11 mouse cellular contexts compared by ENCODE assay signal in genomic region chr11:87026096-87026875, GRCm38 (mm10). TPM values are rescaled to one million over a fixed set of nuclear protein-coding genes. Genes with fewer than 3 reads are reported as not detected.
DNase-seq lines count a peak whose midpoint lies in the region; ATAC-seq and TF ChIP-seq lines count a peak whose summit lies in the region.
"Had no signal": no experiment of that assay in that cellular context is flagged by ENCODE, and none has a peak within 500 bp of the region (broad histone marks: within the 10 kb centered on the region; RNA-seq: fewer than 3 reads in every experiment).

No protein-coding gene starts in this region.

- TF ChIP-seq CTCF in layer of hippocampus, adult 2 months (conservative IDR thresholded peaks at IDR 0.05): no peak

- H3K4me3 ChIP-seq in layer of hippocampus, adult 2 months: no peak overlapping the region
- H3K4me3 ChIP-seq: forebrain, embryonic 12.5 days; limb, embryonic 13.5 days had no signal

- peak overlapping the region; percentile 63 for H3K27ac ChIP-seq in layer of hippocampus, adult 2 months
- H3K27ac ChIP-seq: forebrain, embryonic 12.5 days; hindbrain, embryonic 14.5 days; limb, embryonic 13.5 days had no signal

- no peak for DNase-seq in layer of hippocampus, adult 2 months (ENCODE audit: low spot score in 2 of 2)
- DNase-seq in layer of hippocampus, adult 18-20 months (ENCODE audit: low spot score in 2 of 2): no peak
- DNase-seq in kidney, postnatal 36 days: peak; percentile 21 to 28
- peak; percentile 39 for DNase-seq in skeletal muscle tissue, adult 2 months (ENCODE audit: low read depth, low spot score)
- DNase-seq in right cerebral cortex, postnatal 4 days: no peak
- no peak for DNase-seq in right cerebral cortex, postnatal 25 days
- DNase-seq: cerebellum, adult 9-10 months had no signal

- peak; percentile 87 for ATAC-seq in granulocyte monocyte progenitor cell, adult 5-6 weeks (replicated peaks; ENCODE audit: poor library complexity, severe bottlenecking)

RNA-seq across cellular contexts. Expression of gene Ypel2, which starts 32.8 kb away (rescaled TPM):
- total RNA-seq in layer of hippocampus, adult 2 months (2021): 10 to 100 TPM; 23.3 to 23.6 TPM
- total RNA-seq in layer of hippocampus, adult 18-20 months (2021): 10 to 100 TPM; 27.7 to 27.9 TPM
- 11.6 and 18.4 TPM in 2 replicates for total RNA-seq in granulocyte monocyte progenitor cell, adult 5-6 weeks (2014; fragmentation: Nextera tagmentation)
- total RNA-seq in granulocyte monocyte progenitor cell, adult 5-6 weeks (2017): 6.7 and 6.9 TPM in 2 replicates

RNA-seq across cellular contexts. Expression of gene Gdpd1, which starts 47.6 kb away (rescaled TPM):
- 10 to 100 TPM; 42.0 to 46.7 TPM for total RNA-seq in layer of hippocampus, adult 2 months (2021)
- total RNA-seq in layer of hippocampus, adult 18-20 months (2021): 10 to 100 TPM; 44.0 to 47.0 TPM
- 0.11 and 1.1 TPM in 2 replicates for total RNA-seq in granulocyte monocyte progenitor cell, adult 5-6 weeks (2014; fragmentation: Nextera tagmentation)
- 0.57 TPM in 1 of 2 replicates, not detected in the other for total RNA-seq in granulocyte monocyte progenitor cell, adult 5-6 weeks (2017)

Comparison
In these comparisons a context has a peak if more than half of its experiments do, and no peak if none do; other contexts are left out.
1. DNase-seq: peak in kidney, postnatal 36 days (2 of 2) and skeletal muscle tissue, adult 2 months (single experiment); none in layer of hippocampus, adult 2 months (0 of 2), layer of hippocampus, adult 18-20 months (0 of 2), right cerebral cortex, postnatal 4 days (single experiment) and right cerebral cortex, postnatal 25 days (single experiment).
2. RNA of gene Gdpd1, which starts 47.6 kb away (total RNA-seq): 44.0 to 47.0 TPM in layer of hippocampus, adult 18-20 months and 42.0 to 46.7 TPM in layer of hippocampus, adult 2 months; 0.11 to 1.1 TPM in granulocyte monocyte progenitor cell, adult 5-6 weeks; every median in the first group is over 10 times any median in the second.